Mouse (Mus musculus): Measurements from ENCODE around the gene Fam126b.
"Not testable (repeated sequence)": the region's sequence is repeated elsewhere in the genome, so short reads cannot be mapped to it uniquely, and the experiment has no call there.

DNA sequence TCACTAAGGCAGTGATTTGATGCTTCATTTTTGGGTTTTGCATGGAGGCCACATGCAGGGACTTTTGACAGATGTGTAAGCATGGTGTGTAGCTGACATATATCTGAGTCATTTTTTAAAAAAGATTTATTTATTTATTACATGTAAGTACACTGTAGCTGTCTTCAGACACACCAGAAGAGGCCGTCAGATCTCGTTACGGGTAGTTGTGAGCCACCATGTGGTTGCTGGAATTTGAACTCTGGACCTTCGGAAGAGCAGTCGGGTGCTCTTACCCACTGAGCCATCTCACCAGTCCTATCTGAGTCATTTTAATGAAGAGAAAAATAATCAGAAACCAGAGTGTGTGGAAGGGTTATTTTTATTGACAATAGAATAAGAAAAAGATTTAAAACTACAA is 23.5 kb upstream of the Fam126b start:
- TF ChIP-seq CTCF (IDR thresholded peaks at IDR 0.05; ENCODE audit: control insufficient read depth, insufficient read depth, insufficient read length); USF1 (IDR thresholded peaks at IDR 0.05; ENCODE audit: low read depth); MAX (IDR thresholded peaks at IDR 0.05): not testable (repeated sequence)
